23 mouse cellular contexts compared by ENCODE assay signal in genomic region chr14:105858935-105859334, GRCm38 (mm10). TPM values are rescaled to one million over a fixed set of nuclear protein-coding genes. Genes with fewer than 3 reads are reported as not detected.
A peak's percentile ranks its signal among the peaks of the same experiment; 100 is the strongest.
DNase-seq lines count a peak whose midpoint lies in the region; TF ChIP-seq lines count a peak whose summit lies in the region.
"Had no signal": no experiment of that assay in that cellular context is flagged by ENCODE, and none has a peak within 500 bp of the region (broad histone marks: within the 10 kb centered on the region; RNA-seq: fewer than 3 reads in every experiment).

No protein-coding gene starts in this region.

- WGBS in limb, embryonic 10.5 days, result 31% methylated on average over 5 of the region's 5 CpGs

- DNase-seq in ES-CJ7 (ENCODE audit: low read depth, low spot score), result peak; percentile 91
- peak; percentile 88 for DNase-seq in ZHBTc4 (ENCODE audit: low read depth, low spot score)
- no peak for DNase-seq in lung, postnatal 14 days
- DNase-seq in cerebellum, postnatal 10 days, result no peak
- no peak for DNase-seq in limb, embryonic 10.5 days (ENCODE audit: low spot score)
- DNase-seq: adrenal gland, adult 2 months; adrenal gland, postnatal 10 days; adrenal gland, postnatal 25 days; B cell, adult 2 months; cerebellum, adult 11 months; cerebellum, adult 18-20 months; cerebellum, adult 8-10 months; cerebellum, adult 9-11 months; cerebellum, postnatal 25 days; forebrain, postnatal 0 days had no signal

- H3K4me3 ChIP-seq in E14TG2a.4 (replicated peaks; ENCODE audit: low read length), result peak overlapping the region; percentile 41
- no peak overlapping the region for H3K4me3 ChIP-seq in limb, embryonic 10.5 days
- H3K4me3 ChIP-seq: embryonic facial prominence, embryonic 10.5 days; embryonic facial prominence, embryonic 12.5 days; forebrain, embryonic 13.5 days; forebrain, embryonic 15.5 days had no signal

- no peaks in the 10 kb centered on the region for H3K27me3 ChIP-seq in E14TG2a.4 (ENCODE audit: insufficient read depth, low read length)
- H3K27me3 ChIP-seq in limb, embryonic 10.5 days (ENCODE audit: low read depth, poor library complexity, severe bottlenecking), result no peaks in the 10 kb centered on the region
- H3K27me3 ChIP-seq: CH12.LX; embryonic facial prominence, embryonic 12.5 days; forebrain, embryonic 15.5 days; Patski had no signal

- peaks cover 46% of the 10 kb centered on the region for H3K9me3 ChIP-seq in E14TG2a.4 (ENCODE audit: low read length)
- no peaks in the 10 kb centered on the region for H3K9me3 ChIP-seq in limb, embryonic 10.5 days (replicated peaks)
- H3K9me3 ChIP-seq: embryonic facial prominence, embryonic 10.5 days; embryonic facial prominence, embryonic 12.5 days; forebrain, embryonic 13.5 days; forebrain, embryonic 15.5 days had no signal

- H3K27ac ChIP-seq in limb, embryonic 10.5 days, result no peak overlapping the region
- H3K27ac ChIP-seq: embryonic facial prominence, embryonic 12.5 days; forebrain, embryonic 13.5 days; forebrain, embryonic 15.5 days had no signal

- peaks cover 59% of the 10 kb centered on the region for H3K4me1 ChIP-seq in E14TG2a.4 (replicated peaks; ENCODE audit: low read depth, low read length)
- H3K4me1 ChIP-seq in limb, embryonic 10.5 days, result peaks cover 10% of the 10 kb centered on the region; the same call in 1 of the 2 replicates
- H3K4me1 ChIP-seq: embryonic facial prominence, embryonic 12.5 days; forebrain, embryonic 13.5 days; forebrain, embryonic 15.5 days had no signal

- no peak for TF ChIP-seq CTCF in E14TG2a.4 (conservative IDR thresholded peaks at IDR 0.05; ENCODE audit: low read length)

- peaks cover 17% of the 10 kb centered on the region for H3K36me3 ChIP-seq in E14TG2a.4 (ENCODE audit: insufficient read depth, low read length)
- H3K36me3 ChIP-seq in limb, embryonic 10.5 days, result no peaks in the 10 kb centered on the region
- H3K36me3 ChIP-seq: embryonic facial prominence, embryonic 10.5 days; embryonic facial prominence, embryonic 12.5 days; forebrain, embryonic 15.5 days; G1E had no signal

RNA-seq across cellular contexts. Expression of gene Spry2, which starts 37.7 kb away (rescaled TPM):
- 36.2 and 43.4 TPM in 2 replicates for polyA plus RNA-seq in limb, embryonic 10.5 days (2016; fragmentation: Nextera tagmentation; extraction: Ambion mirVana)
- polyA plus RNA-seq: G1E had no signal

Comparison
In these comparisons a context has a peak if more than half of its experiments do, and no peak if none do; other contexts are left out.
1. DNase-seq: peak in ES-CJ7 (single experiment) and ZHBTc4 (single experiment); none in lung, postnatal 14 days (single experiment), cerebellum, postnatal 10 days (0 of 2) and limb, embryonic 10.5 days (single experiment).